Mouse (Mus musculus) heart, embryonic 15.5 days (tissue): ENCODE data around the gene Cmya5. TPM values are rescaled to one million over a fixed set of nuclear protein-coding genes. Genes with fewer than 3 reads are reported as not detected.
"Not testable (repeated sequence)": the region's sequence is repeated elsewhere in the genome, so short reads cannot be mapped to it uniquely, and the experiment has no call there.

ENCODE experiments used
- ATAC-seq: fragments of 200-750 bp; cut with Nextera tagmentation; replicated peaks from 2 replicates; pipeline ENCODE4 v1.8.0; 2017; ENCODE audit warnings: low read depth, moderate TSS enrichment; ENCODE audit not compliant: insufficient number of reproducible peaks, insufficient read depth, low FRiP score
- H3K27ac ChIP-seq: fragments of 300-500 bp; sonication (generic); 2 replicates; pipeline ENCODE4 v1.5.1; 2015; ENCODE audit warnings: mild to moderate bottlenecking, inconsistent platforms
- H3K27me3 ChIP-seq: fragments of 300-500 bp; sonication (generic); 2 replicates; pipeline ENCODE4 v1.6.1; 2015; ENCODE audit warnings: inconsistent platforms
- H3K36me3 ChIP-seq: fragments of 300-500 bp; sonication (generic); 2 replicates; pipeline ENCODE4 v1.6.1; 2015; ENCODE audit warnings: mild to moderate bottlenecking, inconsistent platforms
- H3K4me1 ChIP-seq: fragments of 300-500 bp; sonication (generic); replicated peaks from 2 replicates; pipeline ENCODE4 v1.6.1; 2015; ENCODE audit warnings: inconsistent platforms
- H3K4me2 ChIP-seq: fragments of 300-500 bp; sonication (generic); 2 replicates; pipeline ENCODE4 v1.6.1; 2015; ENCODE audit warnings: inconsistent platforms, mild to moderate bottlenecking, moderate library complexity
- H3K4me3 ChIP-seq: fragments of 300-500 bp; sonication (generic); 2 replicates; pipeline ENCODE4 v1.5.1; 2015; ENCODE audit warnings: mild to moderate bottlenecking, inconsistent platforms
- H3K9ac ChIP-seq: fragments of 300-500 bp; sonication (generic); 2 replicates; pipeline ENCODE4 v1.6.1; 2015; ENCODE audit warnings: mild to moderate bottlenecking, inconsistent platforms
- H3K9me3 ChIP-seq: fragments of 300-500 bp; sonication (generic); replicated peaks from 2 replicates; pipeline ENCODE4 v1.6.1; 2016; ENCODE audit warnings: inconsistent platforms
- WGBS: fragments of 180-500 bp; shearing (Covaris S2); methylation state at CpG from one replicate; pipeline ENCODE4 v1.1.7; 2015; ENCODE audit warnings: mixed read lengths; 5-methylcytosine and 5-hydroxymethylcytosine counted together
- polyA plus RNA-seq: library from polyadenylated mRNA; unstranded; fragments of >200 nt; fragmentation: Nextera tagmentation; extraction: Ambion mirVana; gene quantifications from 2 replicates; pipeline ENCODE4 v1.2.1, GENCODE M21; 2015

The Cmya5 gene
- polyA plus RNA-seq, 1 experiment from 2014 or later: 5.7 TPM

DNA sequence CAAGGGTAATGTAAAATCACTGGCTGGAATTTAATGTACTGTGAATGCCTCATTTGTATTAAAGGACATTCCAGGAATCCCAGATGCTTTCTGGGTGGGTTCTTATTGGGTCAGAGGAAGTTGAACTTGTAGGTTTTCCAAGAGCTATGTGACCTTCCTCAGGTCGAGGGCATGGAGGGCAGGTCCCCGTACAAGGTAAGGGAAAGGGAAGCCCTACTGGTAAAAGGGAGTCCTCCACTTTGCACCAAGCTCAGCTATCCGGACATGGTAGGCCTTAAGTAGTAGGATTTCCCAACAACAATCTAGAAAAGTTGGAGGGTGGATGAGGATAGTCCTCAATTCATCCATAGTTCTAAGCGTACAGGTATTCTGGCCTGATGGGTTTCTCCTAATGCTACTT, 58.8 kb downstream of the Cmya5 start:
- Histone ChIP-seq H3K4me1 (no peaks in the 10 kb centered on the region), H3K4me2 (no peak overlapping the region), H3K36me3 (peaks cover 12% of the 10 kb centered on the region; the same call in 1 of the 2 replicates), H3K27ac (no peak overlapping the region), H3K27me3 (no peaks in the 10 kb centered on the region), H3K4me3 (no peak overlapping the region), H3K9ac (no peak overlapping the region), H3K9me3 (no peaks in the 10 kb centered on the region)
- no peak for ATAC-seq
- 89% methylated on average over 4 of the region's 4 CpGs for WGBS

GRCm38 (mm10) chr13:93082324-93082723, 62.2 kb downstream of the Cmya5 start:
- ATAC-seq, H3K4me2 ChIP-seq, H3K4me1 ChIP-seq, H3K9me3 ChIP-seq, H3K4me3 ChIP-seq, H3K27ac ChIP-seq, H3K27me3 ChIP-seq, H3K9ac ChIP-seq: not testable (repeated sequence)
- peaks cover 25% of the 10 kb centered on the region for H3K36me3 ChIP-seq
- 75% methylated on average over 1 of the region's 1 CpGs for WGBS

DNA sequence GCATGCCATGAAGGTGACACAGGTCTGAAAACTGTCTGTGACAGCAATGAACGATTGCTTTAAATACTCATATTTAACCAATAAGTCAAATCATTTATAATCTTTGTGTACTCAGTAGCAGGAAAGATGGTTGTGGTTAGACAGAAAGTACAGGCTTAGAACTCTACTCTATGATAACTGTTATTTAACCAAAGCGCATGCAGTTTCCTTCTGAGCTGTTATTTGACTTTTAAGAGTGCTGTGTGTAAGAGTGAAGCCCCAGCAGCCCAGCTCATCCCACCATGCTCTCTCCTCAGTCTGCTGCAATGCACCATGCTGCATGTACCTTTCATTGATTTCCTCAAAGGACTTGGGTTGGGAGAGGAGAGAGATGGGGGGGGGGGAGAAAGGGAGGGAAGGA, 63.7 kb downstream of the Cmya5 start:
- no peak overlapping the region for H3K27ac ChIP-seq
- no peaks in the 10 kb centered on the region for H3K4me1 ChIP-seq
- 83% methylated on average over 2 of the region's 2 CpGs for WGBS
- no peaks in the 10 kb centered on the region for H3K27me3 ChIP-seq
- no peak for ATAC-seq
- H3K9me3 ChIP-seq: peaks cover 4% of the 10 kb centered on the region; the same call in 1 of the 2 replicates
- H3K4me2 ChIP-seq: no peak overlapping the region
- no peak overlapping the region for H3K4me3 ChIP-seq
- H3K9ac ChIP-seq: no peak overlapping the region
- peaks cover 26% of the 10 kb centered on the region for H3K36me3 ChIP-seq

DNA sequence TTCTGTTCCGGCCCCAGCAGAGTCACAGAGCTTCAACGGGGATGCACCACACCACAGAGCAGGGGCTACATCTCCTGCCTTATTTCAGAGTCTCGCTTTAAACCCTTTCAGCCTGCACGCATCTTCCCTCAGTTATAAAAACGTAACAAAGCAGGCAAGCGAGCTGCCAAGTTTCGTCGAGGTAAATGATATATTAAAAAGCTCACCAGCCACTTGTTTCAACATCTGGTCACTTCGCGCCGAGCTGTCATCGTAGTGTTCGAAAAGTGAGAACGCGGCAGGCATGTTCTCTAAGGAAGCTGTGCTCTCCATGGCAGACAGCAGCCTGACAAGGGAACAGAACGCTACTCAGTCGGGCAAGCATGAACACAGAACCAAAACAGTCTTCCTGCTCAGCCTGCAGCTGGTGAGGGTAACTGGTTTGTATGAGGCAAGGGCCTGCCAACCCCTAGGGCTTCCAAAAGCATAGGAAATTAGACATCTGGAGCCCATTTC, 70.3 kb downstream of the Cmya5 start:
- Histone ChIP-seq H3K4me2 (peak overlapping the region; percentile 30; the same call in 1 of the 2 replicates), H3K27ac (0 out of 2 replicates have a peak overlapping the region, but pooled peaks have one; percentile 12)
- 46% methylated on average over 17 of the region's 17 CpGs for WGBS

GRCm38 (mm10) chr13:93073595-93073994, 70.9 kb downstream of the Cmya5 start:
- Histone ChIP-seq H3K9me3 (peaks cover 4% of the 10 kb centered on the region; the same call in 1 of the 2 replicates), H3K4me2 (no peak overlapping the region), H3K27ac (no peak overlapping the region), H3K27me3 (no peaks in the 10 kb centered on the region), H3K9ac (no peak overlapping the region), H3K4me3 (no peak overlapping the region), H3K36me3 (peaks cover 19% of the 10 kb centered on the region), H3K4me1 (peaks cover 19% of the 10 kb centered on the region)
- no peak for ATAC-seq
- WGBS: 43% methylated on average over 2 of the region's 2 CpGs

More for the DNA sequence above, 70.3 kb downstream of the Cmya5 start:
- H3K9ac ChIP-seq: no peak overlapping the region
- H3K36me3 ChIP-seq: peaks cover 19% of the 10 kb centered on the region
- H3K27me3 ChIP-seq: no peaks in the 10 kb centered on the region
- H3K4me1 ChIP-seq: peaks cover 19% of the 10 kb centered on the region
- peaks cover 4% of the 10 kb centered on the region; the same call in 1 of the 2 replicates for H3K9me3 ChIP-seq
- ATAC-seq: no peak
- H3K4me3 ChIP-seq: no peak overlapping the region

DNA sequence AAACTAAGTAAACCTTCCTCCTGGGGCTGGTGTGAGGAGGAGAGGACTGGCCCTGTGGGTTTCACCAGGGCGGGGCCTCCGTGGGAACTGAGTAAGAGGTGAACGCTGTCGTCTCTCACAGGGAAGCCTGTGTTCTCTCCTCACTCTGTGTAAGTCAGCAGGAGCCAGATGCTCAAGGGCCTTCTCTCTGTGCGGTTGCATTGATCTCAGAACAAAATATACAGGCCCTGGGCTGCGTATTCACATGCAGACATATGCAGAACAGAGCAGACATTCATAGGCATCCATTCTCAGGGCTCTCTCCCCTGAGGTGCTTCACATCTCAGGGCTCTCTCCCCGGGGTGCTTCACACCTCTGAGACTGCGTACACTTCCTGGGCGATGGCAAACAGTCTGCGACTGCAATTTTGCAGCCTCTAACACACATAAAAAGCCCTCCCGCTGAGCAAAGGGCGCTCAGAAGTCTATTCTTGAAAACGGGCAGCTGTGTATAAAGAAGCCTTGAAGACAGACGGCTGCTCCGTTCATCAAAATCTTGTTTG, 71.6 kb downstream of the Cmya5 start:
- 38% methylated on average over 15 of the region's 15 CpGs for WGBS
- ATAC-seq: no peak
- H3K36me3 ChIP-seq: peaks cover 15% of the 10 kb centered on the region

DNA sequence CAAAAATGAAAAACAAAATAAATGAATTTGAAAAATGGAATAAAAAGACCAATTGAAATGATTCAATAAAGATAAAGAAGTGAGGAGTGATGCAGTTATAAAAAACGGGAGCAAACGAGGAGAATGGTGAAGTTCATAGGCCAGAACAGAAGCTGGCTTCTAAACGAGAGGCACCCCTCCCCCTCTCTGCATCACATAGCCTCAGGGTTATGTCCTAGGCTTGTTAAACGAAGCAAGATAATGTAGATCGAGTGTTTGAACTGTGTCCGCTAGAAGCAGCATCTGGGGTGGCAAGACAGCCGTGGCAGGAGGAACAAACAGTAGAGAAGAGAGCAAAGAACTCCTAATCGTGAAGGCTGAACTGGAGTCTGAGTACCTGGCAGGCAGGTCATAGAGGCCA, 74.1 kb downstream of the Cmya5 start:
- no peak overlapping the region for H3K4me2 ChIP-seq
- H3K27me3 ChIP-seq: no peaks in the 10 kb centered on the region
- ATAC-seq: no peak
- H3K4me3 ChIP-seq: no peak overlapping the region
- no peak overlapping the region for H3K9ac ChIP-seq
- peaks cover 19% of the 10 kb centered on the region for H3K4me1 ChIP-seq
- no peak overlapping the region for H3K27ac ChIP-seq
- WGBS: 50% methylated on average over 8 of the region's 8 CpGs
- no peaks in the 10 kb centered on the region for H3K9me3 ChIP-seq
- peaks cover 15% of the 10 kb centered on the region for H3K36me3 ChIP-seq

More for the DNA sequence above, 71.6 kb downstream of the Cmya5 start:
- no peak overlapping the region for H3K9ac ChIP-seq
- H3K4me3 ChIP-seq: no peak overlapping the region
- H3K27me3 ChIP-seq: no peaks in the 10 kb centered on the region
- no peak overlapping the region for H3K4me2 ChIP-seq
- H3K9me3 ChIP-seq: peaks cover 4% of the 10 kb centered on the region; the same call in 1 of the 2 replicates
- H3K27ac ChIP-seq: no peak overlapping the region
- peaks cover 19% of the 10 kb centered on the region for H3K4me1 ChIP-seq

DNA sequence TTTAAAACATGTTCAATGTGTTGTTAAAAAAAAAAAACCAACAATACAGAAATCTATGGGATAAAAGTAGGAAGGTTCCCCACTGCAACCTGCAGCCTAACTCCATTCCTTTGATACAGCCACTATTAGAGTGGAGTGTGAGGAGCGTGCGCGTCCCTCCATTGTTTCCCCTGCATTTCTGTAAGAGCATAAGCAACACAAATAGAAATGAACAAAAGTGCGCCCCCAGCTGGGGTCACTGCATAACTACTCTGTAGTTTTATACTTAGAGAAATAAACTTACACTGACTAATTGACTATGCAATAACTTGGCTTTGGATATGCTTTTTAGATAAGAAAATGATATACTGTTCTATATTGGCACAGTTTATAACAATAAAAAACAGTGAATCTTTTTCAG, 75.0 kb downstream of the Cmya5 start:
- no peak for ATAC-seq
- 66% methylated on average over 4 of the region's 4 CpGs for WGBS
- Histone ChIP-seq H3K9me3 (no peaks in the 10 kb centered on the region), H3K27ac (no peak overlapping the region), H3K27me3 (no peaks in the 10 kb centered on the region), H3K9ac (no peak overlapping the region), H3K4me1 (peaks cover 19% of the 10 kb centered on the region), H3K4me3 (no peak overlapping the region), H3K36me3 (peaks cover 15% of the 10 kb centered on the region), H3K4me2 (no peak overlapping the region)

DNA sequence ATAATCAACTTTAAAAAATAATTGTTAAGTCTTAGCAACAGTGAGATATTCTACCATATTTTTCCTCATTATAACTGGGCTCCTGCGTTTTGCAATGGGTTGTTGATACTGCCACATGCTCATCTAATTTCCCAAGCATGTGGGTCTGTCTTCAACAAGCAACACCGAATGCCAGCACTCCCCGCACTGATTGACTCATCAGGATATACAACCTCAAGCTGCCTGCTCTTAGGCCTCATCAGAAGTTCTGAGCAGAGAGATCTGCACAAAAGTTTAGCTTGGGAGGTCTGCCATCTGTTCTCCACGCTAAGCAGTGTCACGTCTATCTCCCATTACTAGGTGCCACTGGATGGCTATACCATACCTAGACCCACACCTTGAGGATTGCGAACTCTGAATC, 76.2 kb downstream of the Cmya5 start:
- peaks cover 15% of the 10 kb centered on the region for H3K36me3 ChIP-seq
- peaks cover 9% of the 10 kb centered on the region for H3K4me1 ChIP-seq
- no peaks in the 10 kb centered on the region for H3K9me3 ChIP-seq
- H3K9ac ChIP-seq: no peak overlapping the region
- no peak overlapping the region for H3K27ac ChIP-seq
- WGBS: 85% methylated on average over 6 of the region's 6 CpGs
- H3K4me2 ChIP-seq: no peak overlapping the region
- no peaks in the 10 kb centered on the region for H3K27me3 ChIP-seq
- ATAC-seq: no peak
- H3K4me3 ChIP-seq: no peak overlapping the region

GRCm38 (mm10) chr13:93062860-93063636, 81.5 kb downstream of the Cmya5 start:
- no peak overlapping the region for H3K4me3 ChIP-seq
- H3K4me2 ChIP-seq: no peak overlapping the region
- no peaks in the 10 kb centered on the region for H3K27me3 ChIP-seq
- H3K36me3 ChIP-seq: peaks cover 9% of the 10 kb centered on the region
- no peaks in the 10 kb centered on the region for H3K9me3 ChIP-seq
- no peak overlapping the region for H3K27ac ChIP-seq
- H3K9ac ChIP-seq: no peak overlapping the region
- WGBS: 48% methylated on average over 13 of the region's 13 CpGs
- peak; percentile 87 for ATAC-seq
- peaks cover 4% of the 10 kb centered on the region for H3K4me1 ChIP-seq

DNA sequence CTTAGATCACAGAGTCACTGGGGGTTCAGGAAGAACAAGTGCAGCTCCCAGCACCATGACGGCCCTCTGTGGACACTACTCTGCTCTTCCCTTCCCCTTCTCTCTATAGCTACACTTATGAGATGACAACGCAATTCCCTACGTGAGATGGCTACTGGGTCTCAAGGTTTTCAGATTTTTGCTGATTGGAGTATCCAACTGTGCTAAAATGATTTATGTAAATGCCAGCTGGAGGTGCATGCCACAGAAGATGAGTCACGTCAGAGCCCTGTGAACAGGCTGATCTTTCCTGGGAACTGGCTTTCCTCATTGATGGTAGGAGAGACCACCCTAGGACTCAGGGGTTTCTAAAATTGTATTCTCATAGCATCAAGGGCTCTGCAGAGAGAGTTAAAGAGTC, 83.2 kb downstream of the Cmya5 start:
- no peak for ATAC-seq
- H3K4me3 ChIP-seq: no peak overlapping the region
- H3K27me3 ChIP-seq: no peaks in the 10 kb centered on the region
- WGBS: 88% methylated on average over 4 of the region's 4 CpGs
- H3K9me3 ChIP-seq: no peaks in the 10 kb centered on the region
- no peak overlapping the region for H3K9ac ChIP-seq
- H3K27ac ChIP-seq: no peak overlapping the region
- H3K4me1 ChIP-seq: peaks cover 10% of the 10 kb centered on the region
- no peak overlapping the region for H3K4me2 ChIP-seq
- no peaks in the 10 kb centered on the region for H3K36me3 ChIP-seq
